Mouse (Mus musculus) intestine, embryonic 14.5 days (tissue): ENCODE results near the gene Pfkm. TPM values are rescaled to one million over a fixed set of nuclear protein-coding genes. Genes with fewer than 3 reads are reported as not detected.

Experiments used
- ATAC-seq: fragments of 200-750 bp; cut with Nextera tagmentation; replicated peaks from 2 replicates; pipeline ENCODE4 v1.8.0; 2017; ENCODE audit warnings: low read depth, moderate number of reproducible peaks, moderate TSS enrichment, moderate library complexity; ENCODE audit not compliant: low FRiP score, low TSS enrichment
- DNase-seq: peaks from one replicate; pipeline ENCODE4 v3.0.0-alpha.2; 2018; ENCODE audit warnings: low spot score
- H3K27ac ChIP-seq: fragments of 300-500 bp; sonication (generic); 2 replicates; pipeline ENCODE4 v1.5.1; 2014; ENCODE audit warnings: low read depth, mild to moderate bottlenecking, control low read depth
- H3K27me3 ChIP-seq: fragments of 300-500 bp; sonication (generic); replicated peaks from 2 replicates; pipeline ENCODE4 v1.6.1; 2014; ENCODE audit warnings: low read length, control low read depth; ENCODE audit not compliant: control insufficient read depth, insufficient read depth
- H3K36me3 ChIP-seq: fragments of 300-500 bp; sonication (generic); 2 replicates; pipeline ENCODE4 v1.6.1; 2014; ENCODE audit warnings: low read length, control low read depth; ENCODE audit not compliant: control insufficient read depth, insufficient read depth
- H3K4me1 ChIP-seq: fragments of 300-500 bp; sonication (generic); replicated peaks from 2 replicates; pipeline ENCODE4 v1.6.1; 2014; ENCODE audit warnings: low read length, control low read depth, mixed read lengths; ENCODE audit not compliant: control insufficient read depth, insufficient read depth
- H3K4me2 ChIP-seq: fragments of 300-500 bp; sonication (generic); 2 replicates; pipeline ENCODE4 v1.6.1; 2014; ENCODE audit warnings: low read length
- H3K4me3 ChIP-seq: fragments of 300-500 bp; sonication (generic); 2 replicates; pipeline ENCODE4 v1.5.1; 2014; ENCODE audit warnings: low read depth, low read length, control low read depth, mixed read lengths
- H3K9ac ChIP-seq: fragments of 300-500 bp; sonication (generic); 2 replicates; pipeline ENCODE4 v1.6.1; 2014; ENCODE audit warnings: mild to moderate bottlenecking, low read length
- H3K9me3 ChIP-seq: fragments of 300-500 bp; sonication (generic); 2 replicates; pipeline ENCODE4 v1.6.1; 2016; ENCODE audit warnings: low read length, control low read depth; ENCODE audit not compliant: control insufficient read depth
- WGBS: fragments of 180-500 bp; shearing (Covaris S2); extraction: QIAGEN DNeasy Blood & Tissue Kit; methylation state at CpG from one replicate; pipeline ENCODE4 v1.1.7; 2014; 5-methylcytosine and 5-hydroxymethylcytosine counted together
- polyA plus RNA-seq: library from polyadenylated mRNA; unstranded; fragments of >200 nt; fragmentation: Nextera tagmentation; extraction: Ambion mirVana; gene quantifications from 2 replicates; pipeline ENCODE4 v1.2.1, GENCODE M21; 2014

Pfkm gene
- polyA plus RNA-seq, 1 experiment from 2014 or later, result 28.8 TPM

- 2% methylated on average over 16 of the region's 18 CpGs for WGBS
- DNase-seq (no peak), ATAC-seq (no peak; the same call in 1 of the 2 replicates)
- Histone ChIP-seq H3K36me3 (no peaks in the 10 kb centered on the region), H3K4me1 (no peaks in the 10 kb centered on the region; the same call in 1 of the 2 replicates), H3K4me3 (peak within 1 kb of the TSS; percentile 31), H3K4me2 (peak within 1 kb of the TSS; percentile 49), H3K9ac (no peak within 1 kb of the TSS), H3K27ac (no peak within 1 kb of the TSS), H3K27me3 (peaks cover 66% of the 10 kb centered on the region), H3K9me3 (no peaks in the 10 kb centered on the region)
Measured at GRCm38 (mm10) chr15:98166963-98167644, 74.7 kb downstream of the Pfkm start, which contains the start of gene Ccdc184. Gene Ccdc184, plus strand, starts transcription at chr15:98167158.

- 1% methylated on average over 69 of the region's 69 CpGs for WGBS
- Histone ChIP-seq H3K27me3 (peaks cover 73% of the 10 kb centered on the region), H3K27ac (no peak overlapping the region), H3K9me3 (no peaks in the 10 kb centered on the region), H3K4me1 (no peaks in the 10 kb centered on the region; the same call in 1 of the 2 replicates), H3K4me3 (peak overlapping the region; percentile 31), H3K4me2 (peak overlapping the region; percentile 49), H3K9ac (no peak overlapping the region), H3K36me3 (no peaks in the 10 kb centered on the region)
- DNase-seq (peak; percentile 77), ATAC-seq (peak; percentile 83)
Measured at GRCm38 (mm10) chr15:98167645-98168621, 75.5 kb downstream of the Pfkm start.

GRCm38 (mm10) chr15:98168622-98169004 lies 76.2 kb downstream of the Pfkm start:
- Histone ChIP-seq H3K9me3 (no peaks in the 10 kb centered on the region), H3K4me3 (no peak overlapping the region), H3K27me3 (peaks cover 75% of the 10 kb centered on the region), H3K9ac (no peak overlapping the region), H3K4me1 (no peaks in the 10 kb centered on the region; the same call in 1 of the 2 replicates), H3K27ac (no peak overlapping the region), H3K4me2 (no peak overlapping the region), H3K36me3 (no peaks in the 10 kb centered on the region)
- WGBS, result 6% methylated on average over 19 of the region's 19 CpGs
- no peak for ATAC-seq
- DNase-seq, result no peak

GRCm38 (mm10) chr15:98170365-98170764 lies 78.0 kb downstream of the Pfkm start:
- H3K4me2 ChIP-seq, result no peak overlapping the region
- no peaks in the 10 kb centered on the region for H3K9me3 ChIP-seq
- H3K4me3 ChIP-seq, result no peak overlapping the region
- 40% methylated on average over 7 of the region's 7 CpGs for WGBS
- DNase-seq, result no peak
- H3K9ac ChIP-seq, result no peak overlapping the region
- H3K27me3 ChIP-seq, result peaks cover 77% of the 10 kb centered on the region
- no peaks in the 10 kb centered on the region; the same call in 1 of the 2 replicates for H3K4me1 ChIP-seq
- no peak overlapping the region for H3K27ac ChIP-seq
- no peaks in the 10 kb centered on the region for H3K36me3 ChIP-seq
- ATAC-seq, result no peak

- Histone ChIP-seq H3K4me2 (no peak overlapping the region), H3K4me1 (no peaks in the 10 kb centered on the region; the same call in 1 of the 2 replicates), H3K36me3 (no peaks in the 10 kb centered on the region), H3K27ac (no peak overlapping the region), H3K9ac (no peak overlapping the region), H3K9me3 (no peaks in the 10 kb centered on the region), H3K4me3 (no peak overlapping the region), H3K27me3 (peaks cover 76% of the 10 kb centered on the region)
- no peak for DNase-seq
- WGBS, result 65% methylated on average over 9 of the region's 9 CpGs
- ATAC-seq, result no peak
Measured at GRCm38 (mm10) chr15:98170917-98171316, 78.5 kb downstream of the Pfkm start.

GRCm38 (mm10) chr15:98172113-98172512 lies 79.7 kb downstream of the Pfkm start:
- WGBS, result 70% methylated on average over 5 of the region's 5 CpGs
- H3K36me3 ChIP-seq, result no peaks in the 10 kb centered on the region
- no peaks in the 10 kb centered on the region; the same call in 1 of the 2 replicates for H3K4me1 ChIP-seq
- H3K9ac ChIP-seq, result no peak overlapping the region
- H3K27me3 ChIP-seq, result peaks cover 70% of the 10 kb centered on the region
- no peak for DNase-seq
- no peak overlapping the region for H3K4me2 ChIP-seq
- no peak for ATAC-seq
- no peak overlapping the region for H3K4me3 ChIP-seq
- H3K9me3 ChIP-seq, result no peaks in the 10 kb centered on the region
- H3K27ac ChIP-seq, result no peak overlapping the region

- no peak overlapping the region for H3K4me2 ChIP-seq
- no peak overlapping the region for H3K27ac ChIP-seq
- H3K4me1 ChIP-seq, result no peaks in the 10 kb centered on the region
- DNase-seq (no peak), ATAC-seq (no peak)
- H3K9me3 ChIP-seq, result no peaks in the 10 kb centered on the region
- H3K36me3 ChIP-seq, result no peaks in the 10 kb centered on the region
- H3K27me3 ChIP-seq, result peaks cover 60% of the 10 kb centered on the region
- no peak overlapping the region for H3K9ac ChIP-seq
- 38% methylated on average over 8 of the region's 8 CpGs for WGBS
- H3K4me3 ChIP-seq, result no peak overlapping the region
Measured at GRCm38 (mm10) chr15:98173821-98174220, 81.4 kb downstream of the Pfkm start.

- WGBS, result 70% methylated on average over 3 of the region's 3 CpGs
- Histone ChIP-seq H3K27me3 (peaks cover 35% of the 10 kb centered on the region), H3K4me1 (peaks cover 4% of the 10 kb centered on the region), H3K4me3 (no peak overlapping the region), H3K4me2 (no peak overlapping the region), H3K9ac (no peak overlapping the region), H3K9me3 (no peaks in the 10 kb centered on the region), H3K27ac (no peak overlapping the region), H3K36me3 (no peaks in the 10 kb centered on the region)
- ATAC-seq (no peak), DNase-seq (no peak)
Measured at GRCm38 (mm10) chr15:98177320-98177719, 84.9 kb downstream of the Pfkm start.
